Mouse (Mus musculus): ENCODE results near the gene 4931429L15Rik. TPM values are rescaled to one million over a fixed set of nuclear protein-coding genes. Genes with fewer than 3 reads are reported as not detected.

Gene 4931429L15Rik
- total RNA-seq, 2 experiments from 2014 or later, result not detected

DNA sequence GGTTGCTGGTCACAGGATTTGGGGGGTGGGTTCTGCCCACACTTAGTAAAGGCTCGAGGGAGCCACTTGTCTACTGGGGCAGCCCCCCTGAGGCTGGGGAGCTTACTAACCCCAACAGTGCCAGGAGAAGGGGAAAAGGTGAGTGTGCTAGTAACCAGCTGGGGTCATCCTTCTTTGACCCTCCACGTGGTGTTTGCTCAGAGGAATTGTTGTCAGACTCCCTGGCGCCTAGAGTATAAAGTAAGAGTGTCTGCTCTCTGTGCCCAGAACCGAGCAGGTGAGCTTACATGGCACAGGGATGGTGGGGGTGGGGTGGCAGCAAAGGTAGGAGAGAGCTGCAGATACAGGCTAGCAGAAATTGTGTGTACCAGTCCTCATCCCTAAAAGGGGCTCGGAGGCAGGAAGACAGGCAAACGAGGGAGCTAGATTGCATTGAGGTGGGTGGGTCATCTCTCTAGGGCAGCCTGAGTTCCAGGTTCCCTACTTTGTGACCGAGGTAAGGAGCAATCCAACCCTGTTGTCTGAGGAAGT lies 51.4 kb downstream of the 4931429L15Rik start, which contains the start of gene Apoa5:
TSS of gene Apoa5 (plus strand) at position 291 of the 531 bp plus-strand sequence.
- no peak for DNase-seq (ENCODE audit: low spot score in 2 of 2)

DNA sequence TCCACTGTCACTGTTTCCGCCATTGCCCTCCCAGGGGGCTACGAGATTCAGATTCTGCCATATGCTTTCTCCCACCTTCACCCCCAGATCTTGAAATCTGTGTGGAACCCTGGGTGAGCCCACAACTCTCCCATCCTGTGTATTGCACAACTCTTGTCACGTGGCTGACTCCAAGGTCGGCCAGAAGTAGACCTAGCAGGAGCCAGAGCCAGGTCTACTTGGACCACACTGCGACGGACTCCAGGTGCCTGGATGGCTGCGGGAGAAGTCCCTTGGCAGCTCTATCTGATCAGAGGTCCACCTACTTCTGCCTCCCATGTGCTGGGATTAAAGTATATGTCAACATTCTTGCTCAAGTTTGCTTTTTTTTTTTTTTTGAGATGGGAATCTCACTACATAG lies 58.7 kb downstream of the 4931429L15Rik start:
- DNase-seq (ENCODE audit: low spot score in 2 of 2), result no peak

DNA sequence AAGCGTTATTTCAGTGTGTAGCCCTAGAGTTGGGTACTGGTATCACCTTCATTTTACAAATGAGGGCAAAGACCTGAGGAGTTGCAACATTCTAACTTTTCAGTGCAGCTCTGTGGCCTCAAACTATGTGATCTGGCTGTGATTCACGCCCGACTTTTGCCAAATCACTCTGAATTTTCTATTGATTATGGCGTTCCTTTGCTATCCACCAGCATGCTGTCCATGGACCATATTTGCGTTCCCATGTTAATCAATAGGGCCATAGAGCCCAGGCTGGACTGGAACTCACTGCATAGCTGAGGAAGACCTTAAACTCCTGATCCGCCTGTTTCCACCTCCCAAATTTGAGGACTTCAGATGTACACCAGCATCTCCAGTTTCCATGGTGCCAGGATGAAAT lies 60.7 kb downstream of the 4931429L15Rik start:
- DNase-seq (ENCODE audit: low spot score in 2 of 2), result no peak

DNA sequence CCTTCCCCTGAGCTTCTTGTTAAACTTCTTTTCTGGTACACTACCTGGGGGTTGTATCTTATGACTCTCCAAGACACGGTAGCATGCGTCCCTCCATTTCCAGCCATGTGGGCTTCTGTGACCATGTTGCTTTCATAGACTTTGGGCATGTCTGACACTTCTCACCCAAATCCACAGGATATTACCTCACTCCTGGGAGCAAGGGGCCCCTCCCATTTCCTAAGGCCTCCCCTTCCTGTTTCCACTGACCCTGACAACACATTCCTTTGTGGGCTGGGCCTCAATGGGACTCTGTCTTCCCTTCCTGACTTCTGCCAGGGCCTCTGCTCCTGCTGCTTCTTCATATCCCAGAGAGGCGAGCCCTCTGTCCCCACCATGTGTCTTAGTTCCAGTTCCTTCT lies 62.2 kb downstream of the 4931429L15Rik start:
- DNase-seq (ENCODE audit: low spot score in 2 of 2), result no peak

DNA sequence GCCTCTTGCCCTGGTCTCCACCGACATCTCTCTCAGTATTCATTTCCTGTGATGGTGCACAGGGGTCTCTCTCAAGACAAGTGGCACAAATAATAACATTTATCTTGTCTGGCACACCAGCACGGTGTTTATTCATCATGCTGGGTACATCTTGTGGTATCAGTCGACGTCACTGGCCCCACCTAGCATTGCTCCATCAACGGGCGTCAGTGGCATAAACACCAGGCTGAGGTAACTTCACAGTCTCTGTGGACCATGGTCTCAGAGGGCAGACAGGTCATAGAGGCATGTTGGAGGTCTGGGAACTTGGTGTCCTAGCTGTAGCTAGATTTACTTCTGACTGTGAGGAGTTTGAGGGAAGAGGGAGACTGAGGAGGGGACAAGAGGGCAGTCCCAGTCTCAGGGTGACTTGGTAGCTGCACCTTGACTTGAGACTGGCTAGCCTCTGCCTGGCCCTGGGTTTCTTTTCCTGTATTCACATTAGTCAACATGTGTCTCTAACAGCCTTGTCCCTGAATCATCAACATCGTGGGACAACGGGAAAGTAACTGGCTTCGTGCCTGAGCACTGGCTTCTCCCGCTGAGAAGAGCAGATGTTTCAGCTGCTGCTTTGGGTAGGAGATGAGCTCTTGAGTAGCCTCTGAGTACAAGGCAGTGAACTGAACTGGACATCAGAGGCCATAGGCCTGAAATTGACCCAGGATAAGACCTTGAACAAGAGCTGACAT lies 63.0 kb downstream of the 4931429L15Rik start:
- DNase-seq (ENCODE audit: low spot score in 2 of 2), result no peak

DNA sequence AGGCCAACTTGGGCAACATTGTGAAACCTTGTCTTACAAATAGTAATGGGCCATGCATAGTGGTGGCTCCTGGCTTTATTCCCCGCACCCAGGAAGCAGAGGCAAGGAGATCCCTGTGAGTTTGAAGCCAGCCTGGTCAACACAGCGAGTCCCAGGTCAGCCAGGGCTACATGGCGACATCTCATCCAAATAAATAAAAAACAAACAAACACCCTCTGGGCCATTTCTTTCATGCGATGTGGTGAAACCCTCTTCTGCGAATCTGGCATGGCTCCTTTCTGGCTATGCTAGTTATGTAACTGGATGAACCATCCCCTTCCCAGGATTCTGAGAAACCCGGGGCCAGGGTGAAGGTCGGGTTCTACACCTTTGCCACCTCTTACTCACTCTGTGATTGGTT lies 63.6 kb downstream of the 4931429L15Rik start:
- no peak for DNase-seq (ENCODE audit: low spot score in 2 of 2)

Other genes starting within 250 kb of the 4931429L15Rik start
- 1 to 10 TPM in 1 of 2 experiments, not detected in 1; 2.6 TPM for gene Apoa1, start 91.4 kb downstream of the 4931429L15Rik start, total RNA-seq (2021)
- 1 to 10 TPM; 7.9 to 8.0 TPM for gene Apoc3, start 84.3 kb downstream of the 4931429L15Rik start, total RNA-seq (2021)
- under 1 TPM in 1 of 2 experiments, not detected in 1; 0.17 TPM for gene Apoa4, start 79.3 kb downstream of the 4931429L15Rik start, total RNA-seq (2021)
- gene Apoa5, start 51.4 kb downstream of the 4931429L15Rik start, total RNA-seq (2021), result under 1 TPM in 1 of 2 experiments, not detected in 1; 0.36 TPM
- 10 to 100 TPM; 40.2 to 61.8 TPM for gene Zpr1, start 46.9 kb downstream of the 4931429L15Rik start, total RNA-seq (2021)
- gene Bud13, start 37.0 kb downstream of the 4931429L15Rik start, total RNA-seq (2021), result 10 to 100 TPM in 1 of 2 experiments, 1 to 10 TPM in 1; 9.6 to 11.1 TPM

All from adrenal gland, adult 18-20 months (tissue).